Mouse (Mus musculus): ENCODE measurements around the gene Cck. TPM values are rescaled to one million over a fixed set of nuclear protein-coding genes. Genes with fewer than 3 reads are reported as not detected.

The Cck gene
- 102 and 127 TPM in 2 replicates for polyA plus RNA-seq (2015; fragmentation: Nextera tagmentation; extraction: Ambion mirVana)

- no peak within 1 kb of the TSS for H3K27ac ChIP-seq (replicated peaks)
- H3K4me3 ChIP-seq (replicated peaks) = peak within 1 kb of the TSS; percentile 43
- H3K9me3 ChIP-seq (replicated peaks) = no peaks in the 10 kb centered on the region
- no peaks in the 10 kb centered on the region for H3K36me3 ChIP-seq
- H3K27me3 ChIP-seq (replicated peaks) = peaks cover 54% of the 10 kb centered on the region
- H3K4me2 ChIP-seq = peak within 1 kb of the TSS; percentile 68
- WGBS = 2% methylated on average over 12 of the region's 12 CpGs
- H3K4me1 ChIP-seq = peaks cover 26% of the 10 kb centered on the region
- ATAC-seq (ENCODE audit: low FRiP score) = peak; percentile 50; the same call in 1 of the 2 replicates
- peak within 1 kb of the TSS; percentile 36; the same call in 1 of the 2 replicates for H3K9ac ChIP-seq (replicated peaks)
Measured at GRCm38 (mm10) chr9:121495529-121495928, at the start of gene Cck. TSS of gene Cck (minus strand) at chr9:121495694.

GRCm38 (mm10) chr9:121541530-121541929 is 46.0 kb upstream of the Cck start:
- no peak overlapping the region for H3K27ac ChIP-seq (replicated peaks)
- no peak overlapping the region for H3K4me2 ChIP-seq
- H3K4me1 ChIP-seq = no peaks in the 10 kb centered on the region
- H3K4me3 ChIP-seq (replicated peaks) = no peak overlapping the region
- H3K27me3 ChIP-seq (replicated peaks) = no peaks in the 10 kb centered on the region
- ATAC-seq (ENCODE audit: low FRiP score) = no peak
- peaks cover 3% of the 10 kb centered on the region; the same call in 1 of the 2 replicates for H3K9me3 ChIP-seq (replicated peaks)
- no peak overlapping the region for H3K9ac ChIP-seq (replicated peaks)
- no peaks in the 10 kb centered on the region for H3K36me3 ChIP-seq

- no peak overlapping the region for H3K9ac ChIP-seq (replicated peaks)
- 62% methylated on average over 9 of the region's 9 CpGs for WGBS
- H3K4me2 ChIP-seq = no peak overlapping the region
- no peaks in the 10 kb centered on the region for H3K36me3 ChIP-seq
- H3K4me3 ChIP-seq (replicated peaks) = no peak overlapping the region
- peaks cover 6% of the 10 kb centered on the region; the same call in 1 of the 2 replicates for H3K9me3 ChIP-seq (replicated peaks)
- no peak for ATAC-seq (ENCODE audit: low FRiP score)
- H3K27me3 ChIP-seq (replicated peaks) = no peaks in the 10 kb centered on the region
- 0 out of 2 replicates have a peak, but pooled peaks cover 3% of the 10 kb centered on the region for H3K4me1 ChIP-seq
- H3K27ac ChIP-seq (replicated peaks) = no peak overlapping the region
Measured at GRCm38 (mm10) chr9:121532626-121533025, 37.1 kb upstream of the Cck start.

- Histone ChIP-seq H3K27me3 (replicated peaks) (no peaks in the 10 kb centered on the region), H3K4me2 (no peak overlapping the region), H3K27ac (replicated peaks) (no peak overlapping the region), H3K9ac (replicated peaks) (no peak overlapping the region), H3K4me3 (replicated peaks) (no peak overlapping the region), H3K36me3 (no peaks in the 10 kb centered on the region), H3K4me1 (peaks cover 6% of the 10 kb centered on the region; the same call in 1 of the 2 replicates), H3K9me3 (replicated peaks) (no peaks in the 10 kb centered on the region)
- 61% methylated on average over 8 of the region's 8 CpGs for WGBS
- no peak for ATAC-seq (ENCODE audit: low FRiP score)
Measured at GRCm38 (mm10) chr9:121528605-121529357, 33.3 kb upstream of the Cck start.

GRCm38 (mm10) chr9:121526171-121526570 is 30.7 kb upstream of the Cck start:
- Histone ChIP-seq H3K4me3 (replicated peaks) (no peak overlapping the region), H3K9me3 (replicated peaks) (no peaks in the 10 kb centered on the region), H3K4me2 (no peak overlapping the region), H3K36me3 (no peaks in the 10 kb centered on the region), H3K27ac (replicated peaks) (peak overlapping the region; percentile 45; the same call in 1 of the 2 replicates), H3K4me1 (peaks cover 2% of the 10 kb centered on the region; the same call in 1 of the 2 replicates), H3K27me3 (replicated peaks) (no peaks in the 10 kb centered on the region), H3K9ac (replicated peaks) (no peak overlapping the region)
- peak; percentile 57; the same call in 1 of the 2 replicates for ATAC-seq (ENCODE audit: low FRiP score)
- 53% methylated on average over 6 of the region's 6 CpGs for WGBS

- Histone ChIP-seq H3K27ac (replicated peaks) (no peak overlapping the region), H3K4me2 (no peak overlapping the region), H3K4me3 (replicated peaks) (no peak overlapping the region), H3K36me3 (no peaks in the 10 kb centered on the region), H3K4me1 (no peaks in the 10 kb centered on the region), H3K27me3 (replicated peaks) (no peaks in the 10 kb centered on the region), H3K9ac (replicated peaks) (no peak overlapping the region), H3K9me3 (replicated peaks) (no peaks in the 10 kb centered on the region)
- no peak for ATAC-seq (ENCODE audit: low FRiP score)
- WGBS = 84% methylated on average over 5 of the region's 5 CpGs
Measured at GRCm38 (mm10) chr9:121520047-121520446, 24.6 kb upstream of the Cck start.

- no peaks in the 10 kb centered on the region for H3K27me3 ChIP-seq (replicated peaks)
- H3K4me1 ChIP-seq = no peaks in the 10 kb centered on the region
- no peak overlapping the region for H3K4me3 ChIP-seq (replicated peaks)
- no peak overlapping the region for H3K9ac ChIP-seq (replicated peaks)
- H3K36me3 ChIP-seq = no peaks in the 10 kb centered on the region
- no peak overlapping the region for H3K27ac ChIP-seq (replicated peaks)
- WGBS = 80% methylated on average over 5 of the region's 5 CpGs
- H3K4me2 ChIP-seq = no peak overlapping the region
- H3K9me3 ChIP-seq (replicated peaks) = no peaks in the 10 kb centered on the region
- ATAC-seq (ENCODE audit: low FRiP score) = no peak
Measured at GRCm38 (mm10) chr9:121514462-121514861, 19.0 kb upstream of the Cck start.

GRCm38 (mm10) chr9:121511911-121512310 is 16.4 kb upstream of the Cck start:
- WGBS = 92% methylated on average over 4 of the region's 4 CpGs
- Histone ChIP-seq H3K4me2 (no peak overlapping the region), H3K27ac (replicated peaks) (no peak overlapping the region), H3K36me3 (no peaks in the 10 kb centered on the region), H3K4me3 (replicated peaks) (no peak overlapping the region), H3K9me3 (replicated peaks) (no peaks in the 10 kb centered on the region), H3K27me3 (replicated peaks) (no peaks in the 10 kb centered on the region), H3K4me1 (no peaks in the 10 kb centered on the region), H3K9ac (replicated peaks) (no peak overlapping the region)
- no peak for ATAC-seq (ENCODE audit: low FRiP score)

- no peaks in the 10 kb centered on the region for H3K36me3 ChIP-seq
- no peaks in the 10 kb centered on the region for H3K4me1 ChIP-seq
- no peak for ATAC-seq (ENCODE audit: low FRiP score)
- 66% methylated on average over 8 of the region's 8 CpGs for WGBS
- no peak overlapping the region for H3K4me3 ChIP-seq (replicated peaks)
- H3K27me3 ChIP-seq (replicated peaks) = no peaks in the 10 kb centered on the region
- no peaks in the 10 kb centered on the region for H3K9me3 ChIP-seq (replicated peaks)
- no peak overlapping the region for H3K9ac ChIP-seq (replicated peaks)
- H3K4me2 ChIP-seq = no peak overlapping the region
- H3K27ac ChIP-seq (replicated peaks) = no peak overlapping the region
Measured at GRCm38 (mm10) chr9:121506478-121507180, 11.1 kb upstream of the Cck start.

- Histone ChIP-seq H3K4me2 (no peak overlapping the region), H3K27ac (replicated peaks) (no peak overlapping the region), H3K9ac (replicated peaks) (no peak overlapping the region), H3K4me1 (no peaks in the 10 kb centered on the region), H3K9me3 (replicated peaks) (no peaks in the 10 kb centered on the region), H3K4me3 (replicated peaks) (no peak overlapping the region), H3K36me3 (no peaks in the 10 kb centered on the region), H3K27me3 (replicated peaks) (no peaks in the 10 kb centered on the region)
- 90% methylated on average over 8 of the region's 8 CpGs for WGBS
- ATAC-seq (ENCODE audit: low FRiP score) = no peak
Measured at GRCm38 (mm10) chr9:121505346-121505745, 9.9 kb upstream of the Cck start.

- 27% methylated on average over 10 of the region's 10 CpGs for WGBS
- peak overlapping the region; percentile 68 for H3K4me2 ChIP-seq
- no peak overlapping the region for H3K4me3 ChIP-seq (replicated peaks)
- H3K27ac ChIP-seq (replicated peaks) = no peak overlapping the region
- no peaks in the 10 kb centered on the region for H3K36me3 ChIP-seq
- peaks cover 54% of the 10 kb centered on the region for H3K27me3 ChIP-seq (replicated peaks)
- no peaks in the 10 kb centered on the region for H3K9me3 ChIP-seq (replicated peaks)
- H3K9ac ChIP-seq (replicated peaks) = no peak overlapping the region
- no peak for ATAC-seq (ENCODE audit: low FRiP score)
- peaks cover 26% of the 10 kb centered on the region for H3K4me1 ChIP-seq
Measured at GRCm38 (mm10) chr9:121496102-121496501, 608 bp upstream of the Cck start.
